9 mouse cellular contexts compared by ENCODE assay signal in genomic region chr11:121475699-121476415, GRCm38 (mm10). TPM values are rescaled to one million over a fixed set of nuclear protein-coding genes. Genes with fewer than 3 reads are reported as not detected.
DNase-seq lines count a peak whose midpoint lies in the region; ATAC-seq lines count a peak whose summit lies in the region.
"Had no signal": no experiment of that assay in that cellular context is flagged by ENCODE, and none has a peak within 500 bp of the region (broad histone marks: within the 10 kb centered on the region; RNA-seq: fewer than 3 reads in every experiment).

No protein-coding gene starts in this region.

- peak; percentile 93 for DNase-seq in 3T3-L1 (ENCODE audit: low read depth, low spot score)
- peak; percentile 62 for DNase-seq in Muller cell, postnatal 12 days (ENCODE audit: inconsistent ontology term)
- peak; percentile 56 for DNase-seq in cerebellum, adult 9-11 months
- peak; percentile 72 for DNase-seq in gastrocnemius, adult 18-20 months (ENCODE audit: low spot score)
- peak; percentile 52 for DNase-seq in liver, embryonic 13.5 days
- peak; percentile 74 for DNase-seq in ovary, postnatal 14 days (ENCODE audit: low spot score)
- peak; percentile 78 for DNase-seq in thymus, postnatal 14 days

- no peak overlapping the region for H3K4me2 ChIP-seq in kidney, embryonic 16.5 days (replicated peaks; ENCODE audit: low read depth, low read length)
- no peak overlapping the region for H3K4me2 ChIP-seq in liver, embryonic 13.5 days

- no peak overlapping the region for H3K9ac ChIP-seq in kidney, embryonic 16.5 days (replicated peaks; ENCODE audit: low read length)
- no peak overlapping the region for H3K9ac ChIP-seq in liver, embryonic 13.5 days

- no peak overlapping the region for H3K27ac ChIP-seq in kidney, embryonic 16.5 days (ENCODE audit: low read length)
- H3K27ac ChIP-seq in liver, embryonic 13.5 days = no peak overlapping the region

- H3K4me1 ChIP-seq in kidney, embryonic 16.5 days (ENCODE audit: insufficient read depth, low read length) = no peaks in the 10 kb centered on the region
- 0 out of 2 replicates have a peak, but pooled peaks cover 6% of the 10 kb centered on the region for H3K4me1 ChIP-seq in liver, embryonic 13.5 days (replicated peaks)

- 31% methylated on average over 9 of the region's 9 CpGs for WGBS in kidney, embryonic 16.5 days
- 22% methylated on average over 9 of the region's 9 CpGs for WGBS in liver, embryonic 13.5 days (ENCODE audit: insufficient replicate concordance)

- no peaks in the 10 kb centered on the region for H3K9me3 ChIP-seq in kidney, embryonic 16.5 days (ENCODE audit: low read length)
- H3K9me3 ChIP-seq in liver, embryonic 13.5 days (replicated peaks) = no peaks in the 10 kb centered on the region

- peak; percentile 31 for ATAC-seq in kidney, embryonic 16.5 days (ENCODE audit: low FRiP score, low TSS enrichment)
- ATAC-seq in liver, embryonic 13.5 days (ENCODE audit: low read depth) = peak; percentile 39

- peaks cover 6% of the 10 kb centered on the region; the same call in 1 of the 2 replicates for H3K36me3 ChIP-seq in kidney, embryonic 16.5 days (ENCODE audit: insufficient read depth, low read length)
- H3K36me3 ChIP-seq in liver, embryonic 13.5 days = peaks cover 42% of the 10 kb centered on the region

- H3K4me3 ChIP-seq in kidney, embryonic 16.5 days (ENCODE audit: low read length) = no peak overlapping the region
- no peak overlapping the region for H3K4me3 ChIP-seq in liver, embryonic 13.5 days (replicated peaks)

- no peaks in the 10 kb centered on the region for H3K27me3 ChIP-seq in kidney, embryonic 16.5 days (ENCODE audit: insufficient read depth, low read length)
- no peaks in the 10 kb centered on the region for H3K27me3 ChIP-seq in liver, embryonic 13.5 days

RNA-seq across cellular contexts. Expression of gene Tbcd, which starts 24.1 kb away (rescaled TPM):
- total RNA-seq in gastrocnemius, adult 18-20 months (2021) = 10 to 100 TPM; 14.7 to 15.6 TPM
- polyA plus RNA-seq in kidney, embryonic 16.5 days (2015; fragmentation: Nextera tagmentation; extraction: Ambion mirVana) = 40.6 and 40.8 TPM in 2 replicates
- 22.2 and 23.0 TPM in 2 replicates for polyA plus RNA-seq in liver, embryonic 13.5 days (2015; fragmentation: Nextera tagmentation; extraction: Ambion mirVana)

RNA-seq across cellular contexts. Expression of gene Fn3k, which starts 41.1 kb away (rescaled TPM):
- 10 to 100 TPM; 18.3 to 24.5 TPM for total RNA-seq in gastrocnemius, adult 18-20 months (2021)
- 2.4 and 3.6 TPM in 2 replicates for polyA plus RNA-seq in kidney, embryonic 16.5 days (2015; fragmentation: Nextera tagmentation; extraction: Ambion mirVana)
- polyA plus RNA-seq in liver, embryonic 13.5 days (2015; fragmentation: Nextera tagmentation; extraction: Ambion mirVana) = 40.6 and 42.7 TPM in 2 replicates

RNA-seq across cellular contexts. Expression of gene Zfp750, which starts 43.3 kb away (rescaled TPM):
- under 1 TPM; 0.28 to 0.37 TPM for total RNA-seq in gastrocnemius, adult 18-20 months (2021)
- 0.77 and 0.90 TPM in 2 replicates for polyA plus RNA-seq in kidney, embryonic 16.5 days (2015; fragmentation: Nextera tagmentation; extraction: Ambion mirVana)
- polyA plus RNA-seq in liver, embryonic 13.5 days (2015; fragmentation: Nextera tagmentation; extraction: Ambion mirVana) = 0.22 and 0.30 TPM in 2 replicates
- polyA plus RNA-seq: heart, embryonic 14.5 days had no signal

RNA-seq across cellular contexts. Expression of gene Fn3krp, which starts 54.7 kb away (rescaled TPM):
- 1 to 10 TPM; 3.5 to 3.8 TPM for total RNA-seq in gastrocnemius, adult 18-20 months (2021)
- polyA plus RNA-seq in kidney, embryonic 16.5 days (2015; fragmentation: Nextera tagmentation; extraction: Ambion mirVana) = 8.9 and 11.5 TPM in 2 replicates
- polyA plus RNA-seq in liver, embryonic 13.5 days (2015; fragmentation: Nextera tagmentation; extraction: Ambion mirVana) = 27.6 and 31.4 TPM in 2 replicates
